Mouse (Mus musculus): ENCODE results near the gene Gm28047. TPM values are rescaled to one million over a fixed set of nuclear protein-coding genes. Genes with fewer than 3 reads are reported as not detected.
"Not testable (repeated sequence)": the region's sequence is repeated elsewhere in the genome, so short reads cannot be mapped to it uniquely, and the experiment has no call there.

The Gm28047 gene
- not detected in 2 replicates for total RNA-seq (2015; ENCODE audit: low replicate concordance)
- total RNA-seq (2017; ENCODE audit: low replicate concordance), result not detected in 2 replicates

- ATAC-seq (replicated peaks; ENCODE audit: low FRiP score, poor library complexity, severe bottlenecking), result peak; percentile 94
Observed at GRCm38 (mm10) chr15:102624970-102625686, at the start of gene Gm28047, which contains the start of gene Atf7. Gm28047 (minus strand) TSS chr15:102625067. Atf7 (minus strand) TSS chr15:102625464.

GRCm38 (mm10) chr15:102673548-102673947 lies 48.7 kb upstream of the Gm28047 start:
- no peak for ATAC-seq (replicated peaks; ENCODE audit: low FRiP score, poor library complexity, severe bottlenecking)

GRCm38 (mm10) chr15:102672215-102673071 lies 47.6 kb upstream of the Gm28047 start, which contains the start of gene Atp5g2:
Atp5g2 (minus strand) TSS chr15:102672352.
- no peak for ATAC-seq (replicated peaks; ENCODE audit: low FRiP score, poor library complexity, severe bottlenecking)

GRCm38 (mm10) chr15:102671721-102672214 lies 46.9 kb upstream of the Gm28047 start:
- no peak for ATAC-seq (replicated peaks; ENCODE audit: low FRiP score, poor library complexity, severe bottlenecking)

- peak; percentile 96 for ATAC-seq (replicated peaks; ENCODE audit: low FRiP score, poor library complexity, severe bottlenecking)
Observed at GRCm38 (mm10) chr15:102670767-102671575, 46.1 kb upstream of the Gm28047 start.

- no peak for ATAC-seq (replicated peaks; ENCODE audit: low FRiP score, poor library complexity, severe bottlenecking)
Observed at GRCm38 (mm10) chr15:102670281-102670680, 45.4 kb upstream of the Gm28047 start.

GRCm38 (mm10) chr15:102669571-102669970 lies 44.7 kb upstream of the Gm28047 start:
- ATAC-seq (replicated peaks; ENCODE audit: low FRiP score, poor library complexity, severe bottlenecking), result no peak

GRCm38 (mm10) chr15:102665494-102665893 lies 40.6 kb upstream of the Gm28047 start:
- peak; percentile 80 for ATAC-seq (replicated peaks; ENCODE audit: low FRiP score, poor library complexity, severe bottlenecking)

- ATAC-seq (replicated peaks; ENCODE audit: low FRiP score, poor library complexity, severe bottlenecking), result no peak
Observed at GRCm38 (mm10) chr15:102663825-102664224, 39.0 kb upstream of the Gm28047 start.

GRCm38 (mm10) chr15:102662601-102663000 lies 37.7 kb upstream of the Gm28047 start:
- ATAC-seq (replicated peaks; ENCODE audit: low FRiP score, poor library complexity, severe bottlenecking), result not testable (repeated sequence)

GRCm38 (mm10) chr15:102657926-102658381 lies 33.1 kb upstream of the Gm28047 start:
- no peak for ATAC-seq (replicated peaks; ENCODE audit: low FRiP score, poor library complexity, severe bottlenecking)

- no peak for ATAC-seq (replicated peaks; ENCODE audit: low FRiP score, poor library complexity, severe bottlenecking)
Observed at GRCm38 (mm10) chr15:102656658-102657057, 31.8 kb upstream of the Gm28047 start.

GRCm38 (mm10) chr15:102651928-102652660 lies 27.2 kb upstream of the Gm28047 start:
- not testable (repeated sequence) for ATAC-seq (replicated peaks; ENCODE audit: low FRiP score, poor library complexity, severe bottlenecking)

GRCm38 (mm10) chr15:102651107-102651506 lies 26.2 kb upstream of the Gm28047 start:
- no peak for ATAC-seq (replicated peaks; ENCODE audit: low FRiP score, poor library complexity, severe bottlenecking)

- no peak for ATAC-seq (replicated peaks; ENCODE audit: low FRiP score, poor library complexity, severe bottlenecking)
Observed at GRCm38 (mm10) chr15:102635817-102636216, 10.9 kb upstream of the Gm28047 start.

- ATAC-seq (replicated peaks; ENCODE audit: low FRiP score, poor library complexity, severe bottlenecking), result no peak
Observed at GRCm38 (mm10) chr15:102634684-102635083, 9.8 kb upstream of the Gm28047 start.

GRCm38 (mm10) chr15:102625687-102626055 lies 804 bp upstream of the Gm28047 start:
- ATAC-seq (replicated peaks; ENCODE audit: low FRiP score, poor library complexity, severe bottlenecking), result no peak

- peak; percentile 19 for ATAC-seq (replicated peaks; ENCODE audit: low FRiP score, poor library complexity, severe bottlenecking)
Observed at GRCm38 (mm10) chr15:102624291-102624969, 437 bp downstream of the Gm28047 start.
